Mouse (Mus musculus) forebrain, postnatal 0 days (tissue): Measurements from ENCODE around the gene Enah. TPM values are rescaled to one million over a fixed set of nuclear protein-coding genes. Genes with fewer than 3 reads are reported as not detected.
A peak's percentile ranks its signal among the peaks of the same experiment; 100 is the strongest.

Source experiments
- ATAC-seq: fragments of 200-750 bp; cut with Nextera tagmentation; 2 replicates; pipeline ENCODE4 v1.8.0; 2017; ENCODE audit warnings: mild to moderate bottlenecking, moderate library complexity
- DNase-seq: peaks from one replicate; pipeline ENCODE4 v3.0.0-alpha.2; 2015
- H3K27ac ChIP-seq: fragments of 300-500 bp; sonication (generic); 2 replicates; pipeline ENCODE4 v1.5.1; 2014; ENCODE audit warnings: low read depth, mild to moderate bottlenecking, antibody characterized with exemption, low read length, moderate library complexity, mixed read lengths
- H3K27me3 ChIP-seq: fragments of 300-500 bp; sonication (generic); 2 replicates; pipeline ENCODE4 v1.6.1; 2014; ENCODE audit warnings: mild to moderate bottlenecking, low read length, mixed read lengths; ENCODE audit not compliant: insufficient read depth
- H3K36me3 ChIP-seq: fragments of 300-500 bp; sonication (generic); 2 replicates; pipeline ENCODE4 v1.6.1; 2014; ENCODE audit warnings: mild to moderate bottlenecking, moderate library complexity; ENCODE audit not compliant: insufficient read depth
- H3K4me1 ChIP-seq: fragments of 300-500 bp; sonication (generic); 2 replicates; pipeline ENCODE4 v1.6.1; 2014; ENCODE audit warnings: antibody characterized with exemption; ENCODE audit not compliant: insufficient read depth
- H3K4me2 ChIP-seq: fragments of 300-500 bp; sonication (generic); 2 replicates; pipeline ENCODE4 v1.6.1; 2014; ENCODE audit warnings: low read depth, mild to moderate bottlenecking, moderate library complexity
- H3K4me3 ChIP-seq: fragments of 300-500 bp; sonication (generic); 2 replicates; pipeline ENCODE4 v1.5.1; 2014; ENCODE audit warnings: low read depth, low read length, mixed read lengths
- H3K9ac ChIP-seq: fragments of 300-500 bp; sonication (generic); 2 replicates; pipeline ENCODE4 v1.6.1; 2014; ENCODE audit warnings: mild to moderate bottlenecking
- H3K9me3 ChIP-seq: fragments of 300-500 bp; sonication (generic); 2 replicates; pipeline ENCODE4 v1.6.1; 2016; ENCODE audit warnings: low read length
- CTCF ChIP-seq: sonication (generic); IDR thresholded peaks from 2 replicates; pipeline ENCODE4 v1.5.1; 2016; ENCODE audit warnings: antibody characterized with exemption, control low read depth, low read depth
- WGBS: fragments of 180-500 bp; shearing (Covaris S2); extraction: QIAGEN DNeasy Blood & Tissue Kit; methylation state at CpG from one replicate; pipeline ENCODE4 v1.1.7; 2014; 5-methylcytosine and 5-hydroxymethylcytosine counted together
- polyA plus RNA-seq: library from polyadenylated mRNA; unstranded; fragments of >200 nt; fragmentation: Nextera tagmentation; extraction: Ambion mirVana; gene quantifications from 2 replicates; pipeline ENCODE4 v1.2.1, GENCODE M21; 2015
- total RNA-seq: library from RNA; depleted of rRNA; stranded (reverse); fragments of >200 nt; gene quantifications from 2 replicates; pipeline ENCODE4 v1.2.3, GENCODE M21; 2014

Enah gene
- total and polyA plus RNA-seq, 2 experiments from 2014 or later = 16.0 to 88.0 TPM

- Histone ChIP-seq H3K4me3 (no peak overlapping the region), H3K36me3 (no peaks in the 10 kb centered on the region), H3K9ac (no peak overlapping the region), H3K4me1 (no peaks in the 10 kb centered on the region), H3K27ac (no peak overlapping the region), H3K4me2 (no peak overlapping the region), H3K9me3 (no peaks in the 10 kb centered on the region), H3K27me3 (no peaks in the 10 kb centered on the region)
- DNase-seq = no peak
- 86% methylated on average over 5 of the region's 5 CpGs for WGBS
- ATAC-seq = no peak
- no peak for TF ChIP-seq CTCF
Measured at GRCm38 (mm10) chr1:182059806-182060205, 40.0 kb upstream of the Enah start.

- Histone ChIP-seq H3K27ac (no peak overlapping the region), H3K36me3 (no peaks in the 10 kb centered on the region), H3K27me3 (no peaks in the 10 kb centered on the region), H3K4me2 (no peak overlapping the region), H3K9me3 (no peaks in the 10 kb centered on the region), H3K4me3 (no peak overlapping the region), H3K9ac (no peak overlapping the region), H3K4me1 (no peaks in the 10 kb centered on the region)
- no peak for ATAC-seq
- DNase-seq = no peak
- TF ChIP-seq CTCF = no peak
- WGBS = 80% methylated on average over 6 of the region's 6 CpGs
Measured at GRCm38 (mm10) chr1:182057998-182058397, 38.2 kb upstream of the Enah start.

GRCm38 (mm10) chr1:182055122-182055521 lies 35.3 kb upstream of the Enah start:
- H3K27ac ChIP-seq = no peak overlapping the region
- no peak overlapping the region for H3K4me2 ChIP-seq
- no peaks in the 10 kb centered on the region for H3K4me1 ChIP-seq
- no peak for ATAC-seq
- 68% methylated on average over 9 of the region's 9 CpGs for WGBS
- TF ChIP-seq CTCF = no peak
- no peaks in the 10 kb centered on the region for H3K27me3 ChIP-seq
- H3K4me3 ChIP-seq = no peak overlapping the region
- no peak overlapping the region for H3K9ac ChIP-seq
- DNase-seq = no peak
- no peaks in the 10 kb centered on the region for H3K9me3 ChIP-seq
- no peaks in the 10 kb centered on the region for H3K36me3 ChIP-seq

- 91% methylated on average over 6 of the region's 6 CpGs for WGBS
Measured at GRCm38 (mm10) chr1:182054651-182055050, 34.9 kb upstream of the Enah start.

GRCm38 (mm10) chr1:182052973-182053372 lies 33.2 kb upstream of the Enah start:
- no peaks in the 10 kb centered on the region for H3K9me3 ChIP-seq
- H3K9ac ChIP-seq = no peak overlapping the region
- H3K4me1 ChIP-seq = no peaks in the 10 kb centered on the region
- WGBS = 34% methylated on average over 10 of the region's 10 CpGs
- H3K27ac ChIP-seq = no peak overlapping the region
- H3K4me3 ChIP-seq = no peak overlapping the region
- TF ChIP-seq CTCF = no peak
- DNase-seq (no peak), ATAC-seq (peak; percentile 27; the same call in 1 of the 2 replicates)
- no peaks in the 10 kb centered on the region for H3K27me3 ChIP-seq
- H3K36me3 ChIP-seq = no peaks in the 10 kb centered on the region
- H3K4me2 ChIP-seq = no peak overlapping the region

More at GRCm38 (mm10) chr1:182054651-182055050, 34.9 kb upstream of the Enah start:
- H3K4me2 ChIP-seq = no peak overlapping the region
- DNase-seq = no peak
- no peak for ATAC-seq
- H3K27me3 ChIP-seq = no peaks in the 10 kb centered on the region
- no peaks in the 10 kb centered on the region for H3K4me1 ChIP-seq
- H3K27ac ChIP-seq = no peak overlapping the region
- H3K36me3 ChIP-seq = no peaks in the 10 kb centered on the region
- no peak for TF ChIP-seq CTCF
- no peak overlapping the region for H3K4me3 ChIP-seq
- H3K9me3 ChIP-seq = no peaks in the 10 kb centered on the region
- no peak overlapping the region for H3K9ac ChIP-seq

- Histone ChIP-seq H3K27ac (no peak overlapping the region), H3K36me3 (no peaks in the 10 kb centered on the region), H3K9me3 (no peaks in the 10 kb centered on the region), H3K4me2 (no peak overlapping the region), H3K27me3 (no peaks in the 10 kb centered on the region), H3K4me3 (no peak overlapping the region), H3K9ac (no peak overlapping the region), H3K4me1 (no peaks in the 10 kb centered on the region)
- no peak for ATAC-seq
- 73% methylated on average over 7 of the region's 7 CpGs for WGBS
- no peak for TF ChIP-seq CTCF
- DNase-seq = no peak
Measured at GRCm38 (mm10) chr1:182052385-182052784, 32.6 kb upstream of the Enah start.

GRCm38 (mm10) chr1:182049813-182050212 lies 30.0 kb upstream of the Enah start:
- Histone ChIP-seq H3K4me3 (no peak overlapping the region), H3K4me2 (no peak overlapping the region), H3K9ac (no peak overlapping the region), H3K27me3 (no peaks in the 10 kb centered on the region), H3K27ac (no peak overlapping the region), H3K4me1 (no peaks in the 10 kb centered on the region), H3K9me3 (no peaks in the 10 kb centered on the region), H3K36me3 (no peaks in the 10 kb centered on the region)
- ATAC-seq (no peak), DNase-seq (no peak)
- no peak for TF ChIP-seq CTCF
- 82% methylated on average over 7 of the region's 7 CpGs for WGBS

GRCm38 (mm10) chr1:182048101-182048500 lies 28.3 kb upstream of the Enah start:
- H3K9ac ChIP-seq = no peak overlapping the region
- no peak overlapping the region for H3K4me2 ChIP-seq
- H3K27ac ChIP-seq = no peak overlapping the region
- DNase-seq (no peak), ATAC-seq (no peak)
- H3K9me3 ChIP-seq = no peaks in the 10 kb centered on the region
- no peak overlapping the region for H3K4me3 ChIP-seq
- no peaks in the 10 kb centered on the region for H3K4me1 ChIP-seq
- no peak for TF ChIP-seq CTCF
- 71% methylated on average over 4 of the region's 4 CpGs for WGBS
- no peaks in the 10 kb centered on the region for H3K36me3 ChIP-seq
- H3K27me3 ChIP-seq = no peaks in the 10 kb centered on the region
